In the genomic region with DNA sequence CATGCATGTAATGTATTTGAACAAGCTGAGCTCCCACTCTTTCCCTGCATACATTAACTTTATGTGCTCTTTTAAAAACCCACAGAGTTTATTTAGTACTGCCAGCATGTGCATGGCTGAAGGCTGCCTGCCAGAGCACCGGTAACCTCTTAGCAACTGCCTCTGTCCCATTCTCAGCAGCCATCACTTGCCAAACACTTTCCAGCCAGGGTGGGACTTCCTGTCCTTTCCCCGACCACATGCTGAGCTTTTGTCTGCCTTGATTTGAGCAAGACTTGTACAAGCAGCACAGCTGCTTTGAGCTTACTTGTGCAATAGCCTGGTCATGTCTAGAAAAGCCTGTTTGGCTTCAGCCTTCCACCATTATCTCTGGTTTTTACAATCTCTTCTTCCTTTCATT, we compare ENCODE assay signal across 15 mouse cellular contexts.
DNase-seq lines count a peak whose midpoint lies in the region; ATAC-seq and TF ChIP-seq lines count a peak whose summit lies in the region.
"Had no signal": no experiment of that assay in that cellular context is flagged by ENCODE, and none has a peak within 500 bp of the region (broad histone marks: within the 10 kb centered on the region; RNA-seq: fewer than 3 reads in every experiment).

No protein-coding gene starts in this region.

- H3K36me3 ChIP-seq in lung, postnatal 0 days (ENCODE audit: insufficient read depth, low read length), result no peaks in the 10 kb centered on the region
- H3K36me3 ChIP-seq in forebrain, postnatal 0 days (ENCODE audit: insufficient read depth), result no peaks in the 10 kb centered on the region
- H3K36me3 ChIP-seq in neural tube, embryonic 12.5 days, result no peaks in the 10 kb centered on the region
- H3K36me3 ChIP-seq: lung, embryonic 15.5 days; neural tube, embryonic 13.5 days had no signal

- DNase-seq in cerebellum, postnatal 10 days, result peak; percentile 49 to 67
- DNase-seq in lung, postnatal 10 days, result peak; percentile 4
- DNase-seq in lung, postnatal 0 days (ENCODE audit: low spot score), result no peak
- DNase-seq in forebrain, postnatal 0 days, result peak; percentile 11
- DNase-seq in heart, postnatal 4 days, result no peak
- DNase-seq: cerebellum, adult 9-11 months; kidney, adult 2 months; thymus, postnatal 36 days had no signal

- no peak for TF ChIP-seq CTCF in lung, postnatal 0 days (IDR thresholded peaks at IDR 0.05)
- TF ChIP-seq CTCF in forebrain, postnatal 0 days (IDR thresholded peaks at IDR 0.05; ENCODE audit: low read depth), result no peak

- no peaks in the 10 kb centered on the region for H3K27me3 ChIP-seq in lung, postnatal 0 days (replicated peaks; ENCODE audit: insufficient read depth, low read length)
- no peaks in the 10 kb centered on the region for H3K27me3 ChIP-seq in forebrain, postnatal 0 days (ENCODE audit: insufficient read depth, low read length)
- H3K27me3 ChIP-seq in neural tube, embryonic 12.5 days (replicated peaks), result no peaks in the 10 kb centered on the region
- H3K27me3 ChIP-seq: lung, embryonic 15.5 days; neural tube, embryonic 13.5 days had no signal

- no peaks in the 10 kb centered on the region for H3K9me3 ChIP-seq in lung, postnatal 0 days (ENCODE audit: low read length)
- H3K9me3 ChIP-seq in forebrain, postnatal 0 days (ENCODE audit: low read length), result no peaks in the 10 kb centered on the region
- no peaks in the 10 kb centered on the region for H3K9me3 ChIP-seq in neural tube, embryonic 12.5 days
- H3K9me3 ChIP-seq: lung, embryonic 15.5 days; neural tube, embryonic 13.5 days had no signal

- H3K9ac ChIP-seq in lung, postnatal 0 days (replicated peaks; ENCODE audit: low read depth), result no peak overlapping the region
- H3K9ac ChIP-seq in forebrain, postnatal 0 days, result no peak overlapping the region
- no peak overlapping the region for H3K9ac ChIP-seq in neural tube, embryonic 12.5 days
- H3K9ac ChIP-seq: lung, embryonic 15.5 days; neural tube, embryonic 13.5 days had no signal

- H3K4me3 ChIP-seq in lung, postnatal 0 days (ENCODE audit: low read depth, low read length), result no peak overlapping the region
- no peak overlapping the region for H3K4me3 ChIP-seq in forebrain, postnatal 0 days (ENCODE audit: low read depth, low read length)
- H3K4me3 ChIP-seq in neural tube, embryonic 12.5 days, result no peak overlapping the region
- H3K4me3 ChIP-seq: left cerebral cortex, adult 2 months; lung, embryonic 15.5 days; neural tube, embryonic 13.5 days had no signal

- no peak overlapping the region for H3K4me2 ChIP-seq in lung, postnatal 0 days (replicated peaks; ENCODE audit: low read depth, low read length)
- no peak overlapping the region for H3K4me2 ChIP-seq in forebrain, postnatal 0 days (ENCODE audit: low read depth)
- no peak overlapping the region for H3K4me2 ChIP-seq in neural tube, embryonic 12.5 days (replicated peaks)
- H3K4me2 ChIP-seq: heart, embryonic 11.5 days; lung, embryonic 15.5 days; neural tube, embryonic 13.5 days had no signal

- ATAC-seq in cerebellum, adult (ENCODE audit: insufficient number of reproducible peaks, low FRiP score, low TSS enrichment), result no peak
- ATAC-seq in lung, postnatal 0 days, result no peak
- ATAC-seq in forebrain, postnatal 0 days, result peak; percentile 40
- ATAC-seq in neural tube, embryonic 12.5 days (ENCODE audit: low FRiP score, low read depth), result 0 out of 2 replicates have a peak, but pooled peaks have one; percentile 29
- no peak for ATAC-seq in frontal cortex, adult (ENCODE audit: low TSS enrichment)

- TF ChIP-seq EP300 in lung, postnatal 0 days (IDR thresholded peaks at IDR 0.05), result no peak

- H3K4me1 ChIP-seq in lung, postnatal 0 days (ENCODE audit: insufficient read depth, low read depth, low read length), result no peaks in the 10 kb centered on the region
- H3K4me1 ChIP-seq in forebrain, postnatal 0 days (ENCODE audit: insufficient read depth), result no peaks in the 10 kb centered on the region
- no peaks in the 10 kb centered on the region for H3K4me1 ChIP-seq in neural tube, embryonic 12.5 days
- H3K4me1 ChIP-seq: lung, embryonic 15.5 days; neural tube, embryonic 13.5 days had no signal

- no peak overlapping the region for H3K27ac ChIP-seq in lung, postnatal 0 days (ENCODE audit: low read length)
- H3K27ac ChIP-seq in forebrain, postnatal 0 days (ENCODE audit: low read depth, low read length), result no peak overlapping the region
- H3K27ac ChIP-seq in neural tube, embryonic 12.5 days, result no peak overlapping the region
- H3K27ac ChIP-seq: left cerebral cortex, adult 2 months; lung, embryonic 15.5 days; neural tube, embryonic 13.5 days had no signal

- 20% methylated on average over 2 of the region's 2 CpGs for WGBS in lung, postnatal 0 days
- 35% methylated on average over 2 of the region's 2 CpGs for WGBS in forebrain, postnatal 0 days
- 42% methylated on average over 2 of the region's 2 CpGs for WGBS in neural tube, embryonic 12.5 days

Comparison
In these comparisons a context has a peak if more than half of its experiments do, and no peak if none do; other contexts are left out.
1. DNase-seq: peak in cerebellum, postnatal 10 days (2 of 2), lung, postnatal 10 days (single experiment) and forebrain, postnatal 0 days (single experiment); none in lung, postnatal 0 days (single experiment) and heart, postnatal 4 days (single experiment).
2. ATAC-seq: peak in forebrain, postnatal 0 days (single experiment) and neural tube, embryonic 12.5 days (single experiment); none in cerebellum, adult (single experiment), lung, postnatal 0 days (single experiment) and frontal cortex, adult (single experiment).